29 mouse cellular contexts compared by ENCODE assay signal in the genomic region with DNA sequence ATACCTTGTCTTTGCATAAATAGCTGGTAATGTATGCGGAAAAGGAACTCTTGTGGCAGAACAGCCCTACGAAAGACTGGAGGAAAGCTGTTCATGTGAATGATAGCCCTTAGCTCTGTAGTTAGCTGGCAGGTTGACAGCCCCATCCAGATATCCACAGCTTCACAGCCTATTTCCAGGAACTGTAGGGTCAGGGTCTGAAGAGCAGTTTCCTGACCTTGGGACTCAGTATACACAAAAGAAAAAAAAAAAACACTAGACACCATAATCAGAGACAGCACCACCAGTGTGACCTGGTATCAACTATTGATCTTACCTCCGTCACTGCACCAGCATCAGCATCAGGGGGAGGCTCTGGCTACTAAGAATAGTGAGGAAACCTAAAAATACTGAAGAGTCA. TPM values are rescaled to one million over a fixed set of nuclear protein-coding genes. Genes with fewer than 3 reads are reported as not detected.
A peak's percentile ranks its signal among the peaks of the same experiment; 100 is the strongest.
DNase-seq lines count a peak whose midpoint lies in the region; ATAC-seq and TF ChIP-seq lines count a peak whose summit lies in the region.
"Had no signal": no experiment of that assay in that cellular context is flagged by ENCODE, and none has a peak within 500 bp of the region (broad histone marks: within the 10 kb centered on the region; RNA-seq: fewer than 3 reads in every experiment).

No protein-coding gene starts in this region.

- no peaks in the 10 kb centered on the region for H3K4me1 ChIP-seq in intestine, embryonic 14.5 days (replicated peaks; ENCODE audit: control insufficient read depth, insufficient read depth, low read length)
- no peaks in the 10 kb centered on the region for H3K4me1 ChIP-seq in intestine, postnatal 0 days (replicated peaks; ENCODE audit: control insufficient read depth, insufficient read depth, low read length)
- H3K4me1 ChIP-seq in liver, embryonic 13.5 days (replicated peaks) = no peaks in the 10 kb centered on the region
- 0 out of 2 replicates have a peak, but pooled peaks cover 3% of the 10 kb centered on the region for H3K4me1 ChIP-seq in liver, postnatal 0 days (ENCODE audit: insufficient read depth)
- H3K4me1 ChIP-seq: embryonic facial prominence, embryonic 12.5 days; embryonic facial prominence, embryonic 15.5 days; heart, embryonic 12.5 days; heart, embryonic 15.5 days had no signal

- DNase-seq in intestine, embryonic 14.5 days (ENCODE audit: low spot score) = peak; percentile 20
- no peak for DNase-seq in liver, embryonic 13.5 days
- DNase-seq in liver = no peak
- no peak for DNase-seq in liver, postnatal 0 days
- DNase-seq in yolk sac, embryonic 10.5 days (ENCODE audit: low spot score) = peak; percentile 56
- DNase-seq: adrenal gland, adult 2 months; adrenal gland, postnatal 14 days; cerebellum, adult 11 months; cerebellum, adult 2 months; cerebellum, adult 9-11 months; cerebellum, postnatal 25 days; forebrain, postnatal 0 days; gastrocnemius, postnatal 25 days; heart, adult 2 months; heart, postnatal 10 days; heart, postnatal 4 days had no signal

- H3K9me3 ChIP-seq in intestine, embryonic 14.5 days (ENCODE audit: control insufficient read depth, low read length) = no peaks in the 10 kb centered on the region
- no peaks in the 10 kb centered on the region for H3K9me3 ChIP-seq in intestine, postnatal 0 days (ENCODE audit: control insufficient read depth)
- no peaks in the 10 kb centered on the region for H3K9me3 ChIP-seq in liver, embryonic 13.5 days (replicated peaks)
- no peaks in the 10 kb centered on the region for H3K9me3 ChIP-seq in liver, postnatal 0 days (ENCODE audit: low read length)
- H3K9me3 ChIP-seq: embryonic facial prominence, embryonic 12.5 days; embryonic facial prominence, embryonic 15.5 days; heart, embryonic 12.5 days; heart, embryonic 15.5 days had no signal

- peak; percentile 25; the same call in 1 of the 2 replicates for TF ChIP-seq EP300 in liver, postnatal 0 days (IDR thresholded peaks at IDR 0.05; ENCODE audit: low read depth)

- no peak overlapping the region for H3K27ac ChIP-seq in intestine, embryonic 14.5 days (ENCODE audit: low read depth)
- no peak overlapping the region for H3K27ac ChIP-seq in intestine, postnatal 0 days (ENCODE audit: low read depth, low read length)
- H3K27ac ChIP-seq in liver, embryonic 13.5 days = no peak overlapping the region
- 0 out of 2 replicates have a peak overlapping the region, but pooled peaks have one; percentile 7 for H3K27ac ChIP-seq in liver, postnatal 0 days (ENCODE audit: low read depth)
- H3K27ac ChIP-seq: embryonic facial prominence, embryonic 12.5 days; embryonic facial prominence, embryonic 15.5 days; heart, adult 2 months; heart, embryonic 15.5 days; hindbrain, embryonic 14.5 days; hindbrain, postnatal 0 days had no signal

- no peak for ATAC-seq in intestine, embryonic 14.5 days (replicated peaks; ENCODE audit: low FRiP score, low TSS enrichment, low read depth)
- no peak for ATAC-seq in intestine, postnatal 0 days
- peak; percentile 18; the same call in 1 of the 2 replicates for ATAC-seq in liver, embryonic 13.5 days (ENCODE audit: low read depth)
- ATAC-seq in liver, postnatal 0 days = peak; percentile 85
- ATAC-seq: CD4-positive, CD25-positive, alpha-beta regulatory T cell, adult 4 months; forebrain, embryonic 14.5 days; forebrain, postnatal 0 days; hindbrain, postnatal 0 days had no signal

- no peak for TF ChIP-seq CTCF in intestine, postnatal 0 days (IDR thresholded peaks at IDR 0.05; ENCODE audit: low read depth)
- no peak for TF ChIP-seq CTCF in liver, postnatal 0 days (IDR thresholded peaks at IDR 0.05; ENCODE audit: low read depth)

- no peak overlapping the region for H3K4me3 ChIP-seq in intestine, embryonic 14.5 days (ENCODE audit: low read depth, low read length)
- H3K4me3 ChIP-seq in intestine, postnatal 0 days (ENCODE audit: low read depth, low read length) = no peak overlapping the region
- H3K4me3 ChIP-seq in liver, embryonic 13.5 days (replicated peaks) = no peak overlapping the region
- no peak overlapping the region for H3K4me3 ChIP-seq in liver, postnatal 0 days (ENCODE audit: low read depth, low read length)
- H3K4me3 ChIP-seq: embryonic facial prominence, embryonic 12.5 days; embryonic facial prominence, embryonic 15.5 days; heart, adult 2 months; heart, embryonic 12.5 days; heart, embryonic 15.5 days had no signal

- H3K27me3 ChIP-seq in intestine, embryonic 14.5 days (replicated peaks; ENCODE audit: control insufficient read depth, insufficient read depth, low read length) = no peaks in the 10 kb centered on the region
- H3K27me3 ChIP-seq in intestine, postnatal 0 days (replicated peaks; ENCODE audit: control insufficient read depth, insufficient read depth, low read length) = no peaks in the 10 kb centered on the region
- no peaks in the 10 kb centered on the region for H3K27me3 ChIP-seq in liver, embryonic 13.5 days
- H3K27me3 ChIP-seq in liver, postnatal 0 days (ENCODE audit: insufficient read depth, low read length) = no peaks in the 10 kb centered on the region
- H3K27me3 ChIP-seq: embryonic facial prominence, embryonic 12.5 days; embryonic facial prominence, embryonic 15.5 days; heart, embryonic 15.5 days had no signal

- no peaks in the 10 kb centered on the region for H3K36me3 ChIP-seq in intestine, embryonic 14.5 days (ENCODE audit: control insufficient read depth, insufficient read depth, low read length)
- H3K36me3 ChIP-seq in intestine, postnatal 0 days (ENCODE audit: control insufficient read depth, insufficient read depth) = no peaks in the 10 kb centered on the region
- no peaks in the 10 kb centered on the region for H3K36me3 ChIP-seq in liver, embryonic 13.5 days
- no peaks in the 10 kb centered on the region for H3K36me3 ChIP-seq in liver, postnatal 0 days (replicated peaks; ENCODE audit: insufficient read depth, low read length)
- H3K36me3 ChIP-seq: embryonic facial prominence, embryonic 12.5 days; embryonic facial prominence, embryonic 15.5 days; heart, embryonic 12.5 days; heart, embryonic 15.5 days had no signal

- H3K9ac ChIP-seq in intestine, embryonic 14.5 days (ENCODE audit: low read length) = no peak overlapping the region
- H3K9ac ChIP-seq in intestine, postnatal 0 days (ENCODE audit: low read depth, low read length) = no peak overlapping the region
- H3K9ac ChIP-seq in liver, embryonic 13.5 days = no peak overlapping the region
- H3K9ac ChIP-seq in liver, postnatal 0 days (replicated peaks) = no peak overlapping the region
- H3K9ac ChIP-seq: embryonic facial prominence, embryonic 12.5 days; embryonic facial prominence, embryonic 15.5 days; forebrain, postnatal 0 days; heart, embryonic 12.5 days; heart, embryonic 15.5 days; hindbrain, embryonic 14.5 days had no signal

- no peak overlapping the region for H3K4me2 ChIP-seq in intestine, embryonic 14.5 days (ENCODE audit: low read length)
- H3K4me2 ChIP-seq in intestine, postnatal 0 days (replicated peaks; ENCODE audit: low read depth) = no peak overlapping the region
- H3K4me2 ChIP-seq in liver, embryonic 13.5 days = no peak overlapping the region
- no peak overlapping the region for H3K4me2 ChIP-seq in liver, postnatal 0 days (ENCODE audit: low read depth, low read length)
- H3K4me2 ChIP-seq: embryonic facial prominence, embryonic 12.5 days; embryonic facial prominence, embryonic 15.5 days; heart, embryonic 12.5 days; heart, embryonic 15.5 days; hindbrain, embryonic 14.5 days had no signal

- WGBS in intestine, embryonic 14.5 days = 84% methylated on average over 3 of the region's 3 CpGs
- WGBS in intestine, postnatal 0 days = 70% methylated on average over 3 of the region's 3 CpGs
- WGBS in liver, embryonic 13.5 days (ENCODE audit: insufficient replicate concordance) = 59% methylated on average over 3 of the region's 3 CpGs
- 62% methylated on average over 3 of the region's 3 CpGs for WGBS in liver, postnatal 0 days (ENCODE audit: insufficient replicate concordance)

RNA-seq across cellular contexts. Expression of a gene that starts 3.3 kb away (rescaled TPM):
- polyA plus RNA-seq in intestine, embryonic 14.5 days (2014; fragmentation: Nextera tagmentation; extraction: Ambion mirVana) = not detected in 2 replicates
- 1.9 and 2.6 TPM in 2 replicates for polyA plus RNA-seq in intestine, postnatal 0 days (2015; fragmentation: Nextera tagmentation; extraction: Ambion mirVana)
- 0.71 and 0.73 TPM in 2 replicates for polyA plus RNA-seq in liver, embryonic 13.5 days (2015; fragmentation: Nextera tagmentation; extraction: Ambion mirVana)
- 212 and 278 TPM in 2 replicates for polyA plus RNA-seq in liver, postnatal 0 days (2015; fragmentation: Nextera tagmentation; extraction: Ambion mirVana)
- polyA plus RNA-seq: adrenal gland, adult 2 months; C2C12; CD4-positive, CD25-positive, alpha-beta regulatory T cell, adult 4 months; embryonic facial prominence, embryonic 12.5 days; forebrain, embryonic 11.5 days; forebrain, embryonic 14.5 days; forebrain, postnatal 0 days; gonadal fat pad, adult 2 months; heart, adult 2 months; heart, embryonic 12.5 days; heart, embryonic 15.5 days; hindbrain, embryonic 11.5 days; hindbrain, embryonic 14.5 days had no signal

RNA-seq across cellular contexts. Expression of a gene that starts 54.2 kb away (rescaled TPM):
- 2.4 and 2.9 TPM in 2 replicates for polyA plus RNA-seq in intestine, embryonic 14.5 days (2014; fragmentation: Nextera tagmentation; extraction: Ambion mirVana)
- polyA plus RNA-seq in intestine, postnatal 0 days (2015; fragmentation: Nextera tagmentation; extraction: Ambion mirVana) = 0.44 and 0.52 TPM in 2 replicates
- polyA plus RNA-seq in liver, embryonic 13.5 days (2015; fragmentation: Nextera tagmentation; extraction: Ambion mirVana) = 18.8 and 24.0 TPM in 2 replicates
- polyA plus RNA-seq in liver, postnatal 0 days (2015; fragmentation: Nextera tagmentation; extraction: Ambion mirVana) = 33.2 and 34.6 TPM in 2 replicates

Comparison
In these comparisons a context has a peak if more than half of its experiments do, and no peak if none do; other contexts are left out.
1. RNA of a gene that starts 3.3 kb away (polyA plus RNA-seq): 212 to 278 TPM in liver, postnatal 0 days; 1.9 to 2.6 TPM in intestine, postnatal 0 days, 0.71 to 0.73 TPM in liver, embryonic 13.5 days and not detected in intestine, embryonic 14.5 days; every median in the first group is over 10 times any median in the second.
2. ATAC-seq: peak in liver, embryonic 13.5 days (single experiment) and liver, postnatal 0 days (single experiment); none in intestine, embryonic 14.5 days (single experiment) and intestine, postnatal 0 days (single experiment).
3. DNase-seq: peak in intestine, embryonic 14.5 days (single experiment) and yolk sac, embryonic 10.5 days (single experiment); none in liver, embryonic 13.5 days (single experiment), liver (single experiment) and liver, postnatal 0 days (single experiment).